Mouse (Mus musculus) macrophage (primary cell): ENCODE results near the gene Stpg2. TPM values are rescaled to one million over a fixed set of nuclear protein-coding genes. Genes with fewer than 3 reads are reported as not detected.
"Not testable (repeated sequence)": the region's sequence is repeated elsewhere in the genome, so short reads cannot be mapped to it uniquely, and the experiment has no call there.

Experiments used
- H3K27ac ChIP-seq: fragments of 350-480 bp; formaldehyde crosslinking; 2 replicates; pipeline ENCODE4 v1.9.0; 2021
- H3K36me3 ChIP-seq: fragments of 350-480 bp; formaldehyde crosslinking; 2 replicates; pipeline ENCODE4 v1.9.0; 2021; ENCODE audit errors: inconsistent target
- H3K4me3 ChIP-seq: fragments of 350-480 bp; formaldehyde crosslinking; 2 replicates; pipeline ENCODE4 v1.9.0; 2021; ENCODE audit errors: inconsistent target
- H3K79me2 ChIP-seq: fragments of 350-480 bp; formaldehyde crosslinking; 2 replicates; pipeline ENCODE4 v1.9.0; 2021; ENCODE audit errors: inconsistent target
- WGBS: methylation state at CpG from one replicate; pipeline ENCODE4 v1.1.7; 2026; ENCODE audit warnings: inconsistent platforms; ENCODE audit not compliant: missing documents; 5-methylcytosine and 5-hydroxymethylcytosine counted together
- polyA plus RNA-seq: library from polyadenylated mRNA; stranded (reverse); fragments of 250-400 nt; gene quantifications from 3 replicates; pipeline ENCODE4 v1.2.4, GENCODE M21; 2018; ENCODE audit warnings: inconsistent platforms

The Stpg2 gene
- polyA plus RNA-seq, 1 experiment from 2014 or later = not detected

DNA sequence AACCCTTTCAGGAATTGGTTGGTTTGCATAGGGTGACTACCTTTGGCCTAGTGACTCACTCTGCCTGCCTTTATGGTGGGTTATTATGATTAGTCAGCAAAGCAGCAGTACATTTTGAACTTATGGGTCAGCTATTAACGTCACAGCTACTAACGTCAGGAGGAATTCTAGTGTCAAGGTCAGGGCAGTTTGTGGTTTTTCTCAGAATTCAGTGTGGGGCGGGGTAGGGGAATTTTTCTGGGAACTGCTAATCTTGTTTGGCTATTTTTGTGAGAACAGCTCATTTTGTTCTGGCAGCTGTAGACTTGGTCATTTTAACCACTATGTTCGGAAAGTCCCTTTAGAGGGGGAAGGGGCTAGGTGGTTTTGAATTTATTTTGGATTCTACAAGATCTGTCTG lies 56.9 kb downstream of the Stpg2 start:
- not testable (repeated sequence) for H3K4me3 ChIP-seq, H3K27ac ChIP-seq, H3K79me2 ChIP-seq, H3K36me3 ChIP-seq
- WGBS = 82% methylated on average over 4 of the region's 4 CpGs

GRCm38 (mm10) chr3:139297909-139298308 lies 92.4 kb downstream of the Stpg2 start:
- Histone ChIP-seq H3K4me3 (no peak overlapping the region), H3K36me3 (no peaks in the 10 kb centered on the region), H3K27ac (no peak overlapping the region), H3K79me2 (no peaks in the 10 kb centered on the region)

- Histone ChIP-seq H3K36me3 (no peaks in the 10 kb centered on the region), H3K27ac (no peak overlapping the region), H3K79me2 (no peaks in the 10 kb centered on the region), H3K4me3 (no peak overlapping the region)
- WGBS = 66% methylated on average over 7 of the region's 7 CpGs
Measured at GRCm38 (mm10) chr3:139308078-139308809, 102.8 kb downstream of the Stpg2 start.

DNA sequence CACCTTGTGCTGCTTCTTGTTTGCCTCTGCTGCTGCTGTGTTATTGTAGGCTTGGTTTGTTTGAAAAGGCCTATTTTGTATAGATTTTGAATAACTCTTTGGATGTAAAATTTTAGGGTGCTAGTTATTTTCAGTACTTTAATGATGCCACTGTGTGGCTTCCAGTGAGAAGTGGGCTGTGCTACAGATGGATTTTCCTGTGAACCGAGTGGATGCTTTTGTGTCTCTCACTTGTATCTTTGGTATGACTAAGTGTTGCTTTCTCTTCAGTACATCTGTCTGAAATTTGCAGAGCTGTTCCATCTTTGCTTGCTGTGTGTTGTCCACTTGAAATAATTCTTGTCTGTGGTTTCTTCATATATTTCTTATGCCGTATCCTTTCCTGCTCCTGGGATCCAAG lies 106.2 kb downstream of the Stpg2 start:
- no peak overlapping the region for H3K4me3 ChIP-seq
- WGBS = 93% methylated on average over 2 of the region's 2 CpGs
- H3K79me2 ChIP-seq = no peaks in the 10 kb centered on the region
- no peak overlapping the region for H3K27ac ChIP-seq
- no peaks in the 10 kb centered on the region for H3K36me3 ChIP-seq

- Histone ChIP-seq H3K79me2 (no peaks in the 10 kb centered on the region), H3K36me3 (no peaks in the 10 kb centered on the region), H3K4me3 (no peak overlapping the region), H3K27ac (no peak overlapping the region)
- WGBS = 78% methylated on average over 3 of the region's 3 CpGs
Measured at GRCm38 (mm10) chr3:139380494-139380893, 175.0 kb downstream of the Stpg2 start.

- H3K79me2 ChIP-seq = no peaks in the 10 kb centered on the region
- no peaks in the 10 kb centered on the region for H3K36me3 ChIP-seq
- H3K27ac ChIP-seq = no peak overlapping the region
- no peak overlapping the region for H3K4me3 ChIP-seq
- 79% methylated on average over 9 of the region's 9 CpGs for WGBS
Measured at GRCm38 (mm10) chr3:139397077-139397865, 191.8 kb downstream of the Stpg2 start.

DNA sequence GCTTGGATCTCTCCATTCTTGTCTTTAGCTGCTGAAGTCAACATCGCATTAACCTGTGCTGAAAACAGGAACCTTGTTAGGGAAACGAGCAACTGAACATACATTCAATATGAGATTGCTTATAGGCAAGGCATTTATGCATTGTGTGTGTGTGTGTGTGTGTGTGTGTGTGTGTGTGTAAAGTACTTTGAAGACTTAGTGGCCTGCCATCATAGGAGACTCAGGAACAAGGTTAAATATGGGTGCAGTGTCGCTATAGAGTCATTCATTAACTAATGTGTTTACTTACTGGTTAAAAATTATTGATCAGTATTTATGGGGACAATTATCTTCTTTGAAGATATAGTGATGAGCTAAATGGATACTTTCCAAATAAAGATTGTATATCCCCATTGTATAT lies 199.2 kb downstream of the Stpg2 start:
- Histone ChIP-seq H3K4me3 (no peak overlapping the region), H3K79me2 (no peaks in the 10 kb centered on the region), H3K27ac (no peak overlapping the region), H3K36me3 (no peaks in the 10 kb centered on the region)
- 93% methylated on average over 3 of the region's 3 CpGs for WGBS

- no peaks in the 10 kb centered on the region for H3K36me3 ChIP-seq
- no peak overlapping the region for H3K4me3 ChIP-seq
- 84% methylated on average over 5 of the region's 5 CpGs for WGBS
- no peak overlapping the region for H3K27ac ChIP-seq
- H3K79me2 ChIP-seq = no peaks in the 10 kb centered on the region
Measured at GRCm38 (mm10) chr3:139419142-139419541, 213.6 kb downstream of the Stpg2 start.

DNA sequence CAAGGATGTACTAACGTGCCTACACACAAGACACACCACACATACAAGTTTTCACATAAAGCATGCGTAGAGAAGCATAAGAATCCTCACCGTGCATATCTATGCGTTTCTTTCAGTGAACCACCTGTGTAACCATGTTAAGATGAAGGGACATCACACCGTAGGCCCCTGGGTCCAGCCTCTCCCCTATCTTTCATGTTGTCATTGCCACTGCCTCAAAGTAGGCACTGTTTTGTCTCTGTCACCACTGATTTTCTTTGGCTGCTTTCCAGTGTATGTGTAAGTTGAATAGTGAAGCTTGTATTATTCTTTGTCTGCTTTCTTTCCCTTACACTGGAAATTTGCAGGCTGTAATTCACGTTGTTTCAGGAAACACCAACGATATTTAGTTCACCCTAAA lies 236.7 kb downstream of the Stpg2 start:
- Histone ChIP-seq H3K36me3 (no peaks in the 10 kb centered on the region), H3K4me3 (no peak overlapping the region), H3K79me2 (no peaks in the 10 kb centered on the region), H3K27ac (no peak overlapping the region)
- WGBS = 88% methylated on average over 7 of the region's 7 CpGs

DNA sequence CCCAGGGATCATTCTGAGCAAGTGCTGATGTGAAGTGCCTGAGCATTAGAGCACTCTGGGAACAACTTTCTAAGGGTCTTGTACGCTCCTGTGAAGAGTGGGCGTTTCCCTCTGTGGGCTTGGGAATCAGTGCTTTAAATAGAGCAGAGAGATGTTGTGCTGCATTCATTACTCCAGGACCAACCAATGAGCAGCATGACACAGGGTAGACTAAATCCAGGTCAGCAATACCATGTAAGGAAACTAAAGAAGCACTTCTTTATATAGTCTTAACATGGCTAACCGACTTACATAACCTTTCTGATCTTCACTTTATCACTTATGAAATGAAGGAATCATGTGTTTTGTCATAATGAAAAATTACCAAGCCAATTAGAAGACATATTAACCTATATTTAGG lies 290.4 kb downstream of the Stpg2 start:
- H3K27ac ChIP-seq = no peak overlapping the region
- H3K36me3 ChIP-seq = no peaks in the 10 kb centered on the region
- 97% methylated on average over 3 of the region's 3 CpGs for WGBS
- no peaks in the 10 kb centered on the region for H3K79me2 ChIP-seq
- no peak overlapping the region for H3K4me3 ChIP-seq

- 92% methylated on average over 5 of the region's 5 CpGs for WGBS
- Histone ChIP-seq H3K27ac (no peak overlapping the region), H3K36me3 (no peaks in the 10 kb centered on the region), H3K79me2 (no peaks in the 10 kb centered on the region), H3K4me3 (no peak overlapping the region)
Measured at GRCm38 (mm10) chr3:139502216-139502615, 296.7 kb downstream of the Stpg2 start.

DNA sequence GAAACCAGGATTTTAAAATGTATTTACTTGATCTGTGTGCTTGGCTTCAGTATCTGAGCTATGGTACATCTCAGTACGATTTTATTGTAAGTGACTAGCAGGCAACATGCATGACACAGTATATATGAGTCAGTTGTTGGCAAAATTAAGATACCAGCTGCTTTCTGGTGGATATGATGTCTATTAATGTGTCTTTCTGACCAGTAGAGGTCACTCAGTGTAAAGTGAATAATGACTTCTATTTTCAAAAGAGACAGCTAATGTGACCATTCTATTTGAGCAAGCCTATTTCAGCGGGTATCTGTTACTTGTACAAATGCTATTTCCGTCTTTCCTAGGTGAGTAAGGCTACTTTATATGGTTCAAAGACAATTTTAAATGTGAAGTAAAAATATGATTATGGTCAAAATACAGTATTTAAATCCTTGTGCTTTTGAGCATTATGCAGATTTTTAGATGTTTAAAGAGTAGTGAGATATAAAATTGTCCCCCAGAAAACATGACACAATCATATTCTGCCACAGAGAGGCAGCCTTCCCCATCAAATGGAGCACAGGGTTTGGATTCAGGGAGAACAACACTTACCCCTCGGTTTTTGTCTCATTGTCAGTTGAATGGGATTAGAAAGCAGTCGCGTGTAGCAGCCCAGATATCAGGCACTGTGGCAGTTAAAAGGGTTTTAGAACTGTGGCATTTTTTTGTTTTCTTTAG lies 303.9 kb downstream of the Stpg2 start:
- Histone ChIP-seq H3K79me2 (no peaks in the 10 kb centered on the region), H3K4me3 (no peak overlapping the region), H3K36me3 (no peaks in the 10 kb centered on the region), H3K27ac (no peak overlapping the region)
- 76% methylated on average over 6 of the region's 6 CpGs for WGBS

GRCm38 (mm10) chr3:139578496-139578895 lies 373.0 kb downstream of the Stpg2 start:
- H3K27ac ChIP-seq = no peak overlapping the region
- H3K4me3 ChIP-seq = no peak overlapping the region
- 94% methylated on average over 2 of the region's 2 CpGs for WGBS
- H3K79me2 ChIP-seq = no peaks in the 10 kb centered on the region
- no peaks in the 10 kb centered on the region for H3K36me3 ChIP-seq

- Histone ChIP-seq H3K79me2 (no peaks in the 10 kb centered on the region), H3K4me3 (no peak overlapping the region), H3K36me3 (no peaks in the 10 kb centered on the region), H3K27ac (no peak overlapping the region)
Measured at GRCm38 (mm10) chr3:139581298-139581697, 375.8 kb downstream of the Stpg2 start.

DNA sequence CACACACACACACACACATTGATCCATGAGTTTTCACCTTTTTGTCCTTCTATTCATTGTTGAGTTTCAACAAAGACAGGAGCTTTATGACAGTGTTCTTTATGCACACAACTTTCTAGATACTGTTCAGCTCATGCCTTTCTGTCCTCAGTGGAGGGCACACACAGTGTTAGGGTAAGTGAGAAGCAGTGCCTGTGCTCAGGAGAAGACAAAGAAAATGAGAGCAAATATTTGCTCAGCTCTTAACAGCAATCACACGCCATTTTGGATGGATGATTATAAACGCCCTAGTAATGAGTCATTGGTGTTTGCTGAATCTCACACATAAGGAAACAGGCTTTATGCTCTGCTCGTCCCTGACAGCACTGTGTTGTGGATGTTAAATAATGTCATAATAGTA lies 394.0 kb downstream of the Stpg2 start:
- Histone ChIP-seq H3K4me3 (no peak overlapping the region), H3K27ac (no peak overlapping the region), H3K79me2 (no peaks in the 10 kb centered on the region), H3K36me3 (no peaks in the 10 kb centered on the region)
- 85% methylated on average over 3 of the region's 3 CpGs for WGBS
